Comparison of ENCODE assay signal across 8 mouse cellular contexts in the genomic region with DNA sequence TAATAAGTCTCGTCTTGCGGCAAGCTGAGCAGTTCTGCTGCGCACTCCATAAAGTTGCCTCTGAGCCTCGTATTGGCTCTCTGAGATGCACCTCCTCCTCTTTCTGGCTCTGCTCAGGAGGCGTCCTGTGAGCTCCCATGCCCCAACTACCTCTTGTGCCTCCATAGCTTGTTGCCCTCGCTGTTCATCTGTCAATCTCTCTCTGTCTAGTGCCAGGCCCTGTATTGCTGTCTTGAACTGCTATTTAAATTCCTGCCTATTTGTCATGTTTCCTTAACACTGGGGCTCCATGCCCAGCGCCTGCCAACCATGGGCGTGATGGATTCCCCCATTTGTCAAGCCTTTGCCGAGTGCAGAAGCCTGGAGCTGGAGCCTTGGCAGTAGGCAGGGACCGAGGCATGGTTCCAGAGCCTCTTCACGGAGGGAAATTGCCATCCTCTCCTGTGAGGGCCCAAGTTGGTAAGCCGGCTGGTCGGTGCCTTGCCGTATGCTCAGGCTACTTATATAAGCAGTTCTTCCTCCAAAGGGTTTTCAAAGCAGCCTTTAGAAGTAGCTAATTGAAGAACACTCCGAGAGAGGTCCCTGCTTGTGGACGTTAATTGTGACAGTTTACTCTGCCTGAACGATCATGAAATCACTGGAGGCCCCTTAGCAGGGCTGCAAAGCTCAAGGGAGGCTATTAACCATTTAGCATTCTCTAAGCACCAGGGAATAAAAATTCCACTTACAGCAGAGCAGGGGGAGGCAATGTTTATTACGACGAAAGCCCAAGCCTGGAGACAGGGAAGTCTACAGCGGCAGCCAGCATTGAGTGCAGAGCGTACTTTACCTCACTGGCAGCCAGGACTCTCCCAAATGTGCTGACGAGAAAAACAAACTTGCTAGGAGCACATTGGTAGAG. TPM values are rescaled to one million over a fixed set of nuclear protein-coding genes. Genes with fewer than 3 reads are reported as not detected.
A peak's percentile ranks its signal among the peaks of the same experiment; 100 is the strongest.
DNase-seq lines count a peak whose midpoint lies in the region; ATAC-seq and TF ChIP-seq lines count a peak whose summit lies in the region.

No protein-coding gene starts in this region.

- no peaks in the 10 kb centered on the region for H3K27me3 ChIP-seq in kidney, embryonic 14.5 days (ENCODE audit: control insufficient read depth, insufficient read depth, low read length)
- 0 out of 2 replicates have a peak, but pooled peaks cover 3% of the 10 kb centered on the region for H3K27me3 ChIP-seq in embryonic facial prominence, embryonic 13.5 days
- H3K27me3 ChIP-seq in hindbrain, postnatal 0 days (ENCODE audit: insufficient read depth, low read length), result no peaks in the 10 kb centered on the region
- peaks cover 14% of the 10 kb centered on the region; the same call in 1 of the 2 replicates for H3K27me3 ChIP-seq in limb, embryonic 12.5 days

- ATAC-seq in kidney, embryonic 14.5 days (ENCODE audit: low FRiP score, low TSS enrichment), result no peak
- ATAC-seq in embryonic facial prominence, embryonic 13.5 days (ENCODE audit: insufficient number of reproducible peaks, insufficient read depth, low FRiP score, low TSS enrichment, low read depth), result 0 out of 2 replicates have a peak, but pooled peaks have one; percentile 27
- peak; percentile 92 for ATAC-seq in hindbrain, postnatal 0 days
- peak; percentile 34 for ATAC-seq in limb, embryonic 12.5 days (ENCODE audit: insufficient number of reproducible peaks, insufficient read depth, low FRiP score, low TSS enrichment, low read depth)
- ATAC-seq in megakaryocyte progenitor cell, adult 5-6 weeks (replicated peaks; ENCODE audit: poor library complexity), result no peak

- H3K4me1 ChIP-seq in kidney, embryonic 14.5 days (ENCODE audit: control insufficient read depth, insufficient read depth, low read length), result peaks cover 11% of the 10 kb centered on the region
- H3K4me1 ChIP-seq in embryonic facial prominence, embryonic 13.5 days, result peaks cover 44% of the 10 kb centered on the region
- H3K4me1 ChIP-seq in hindbrain, postnatal 0 days (ENCODE audit: insufficient read depth, low read length), result peaks cover 19% of the 10 kb centered on the region
- peaks cover 41% of the 10 kb centered on the region for H3K4me1 ChIP-seq in limb, embryonic 12.5 days (replicated peaks)
- H3K4me1 ChIP-seq in olfactory bulb, adult 2 months (ENCODE audit: control insufficient read depth, insufficient read depth, low read length), result peaks cover 50% of the 10 kb centered on the region

- peak overlapping the region; percentile 23; the same call in 1 of the 2 replicates for H3K9ac ChIP-seq in kidney, embryonic 14.5 days (ENCODE audit: low read depth, low read length)
- H3K9ac ChIP-seq in embryonic facial prominence, embryonic 13.5 days, result peak overlapping the region; percentile 1; the same call in 1 of the 2 replicates
- H3K9ac ChIP-seq in hindbrain, postnatal 0 days (replicated peaks; ENCODE audit: low read length), result no peak overlapping the region
- 0 out of 2 replicates have a peak overlapping the region, but pooled peaks have one; percentile 27 for H3K9ac ChIP-seq in limb, embryonic 12.5 days (replicated peaks)

- no peak for TF ChIP-seq CTCF in hindbrain, postnatal 0 days (IDR thresholded peaks at IDR 0.05; ENCODE audit: low read depth)
- TF ChIP-seq CTCF in olfactory bulb, adult 2 months (IDR thresholded peaks at IDR 0.05; ENCODE audit: insufficient read depth, low read depth, low read length), result no peak

- H3K9me3 ChIP-seq in kidney, embryonic 14.5 days (ENCODE audit: control insufficient read depth, low read length), result no peaks in the 10 kb centered on the region
- no peaks in the 10 kb centered on the region for H3K9me3 ChIP-seq in embryonic facial prominence, embryonic 13.5 days
- no peaks in the 10 kb centered on the region for H3K9me3 ChIP-seq in hindbrain, postnatal 0 days (ENCODE audit: low read length)
- no peaks in the 10 kb centered on the region for H3K9me3 ChIP-seq in limb, embryonic 12.5 days

- WGBS in kidney, embryonic 14.5 days, result 22% methylated on average over 22 of the region's 22 CpGs
- 46% methylated on average over 22 of the region's 22 CpGs for WGBS in embryonic facial prominence, embryonic 13.5 days
- 22% methylated on average over 22 of the region's 22 CpGs for WGBS in hindbrain, postnatal 0 days
- 17% methylated on average over 22 of the region's 22 CpGs for WGBS in limb, embryonic 12.5 days
- WGBS in olfactory bulb, adult 2 months, result 36% methylated on average over 22 of the region's 22 CpGs

- no peak overlapping the region for H3K4me3 ChIP-seq in kidney, embryonic 14.5 days (ENCODE audit: low read length)
- no peak overlapping the region for H3K4me3 ChIP-seq in embryonic facial prominence, embryonic 13.5 days
- no peak overlapping the region for H3K4me3 ChIP-seq in hindbrain, postnatal 0 days (ENCODE audit: low read length)
- no peak overlapping the region; the same call in 1 of the 2 replicates for H3K4me3 ChIP-seq in limb, embryonic 12.5 days (replicated peaks)
- H3K4me3 ChIP-seq in olfactory bulb, adult 2 months (ENCODE audit: insufficient read depth, low read depth, low read length), result no peak overlapping the region

- H3K27ac ChIP-seq in kidney, embryonic 14.5 days (ENCODE audit: low read depth, low read length), result peak overlapping the region; percentile 30; the same call in 1 of the 2 replicates
- H3K27ac ChIP-seq in embryonic facial prominence, embryonic 13.5 days, result peak overlapping the region; percentile 64
- peak overlapping the region; percentile 69 for H3K27ac ChIP-seq in hindbrain, postnatal 0 days
- peak overlapping the region; percentile 87 for H3K27ac ChIP-seq in limb, embryonic 12.5 days
- H3K27ac ChIP-seq in olfactory bulb, adult 2 months (ENCODE audit: insufficient read depth, low read depth, low read length), result peak overlapping the region; percentile 59

- H3K36me3 ChIP-seq in kidney, embryonic 14.5 days (ENCODE audit: control insufficient read depth, insufficient read depth, low read length), result no peaks in the 10 kb centered on the region
- no peaks in the 10 kb centered on the region for H3K36me3 ChIP-seq in embryonic facial prominence, embryonic 13.5 days
- no peaks in the 10 kb centered on the region for H3K36me3 ChIP-seq in hindbrain, postnatal 0 days (ENCODE audit: insufficient read depth, low read length)
- H3K36me3 ChIP-seq in limb, embryonic 12.5 days, result no peaks in the 10 kb centered on the region

- no peak for DNase-seq in kidney, postnatal 10 days
- DNase-seq in hindbrain, postnatal 0 days (ENCODE audit: low spot score), result peak; percentile 91
- no peak for DNase-seq in thymus, postnatal 10 days (ENCODE audit: low spot score in 2 of 2)

- TF ChIP-seq POLR2A in olfactory bulb, adult 2 months (IDR thresholded peaks at IDR 0.05; ENCODE audit: insufficient read depth, low read depth, low read length), result no peak

- H3K4me2 ChIP-seq in kidney, embryonic 14.5 days (replicated peaks; ENCODE audit: low read depth, low read length), result peak overlapping the region; percentile 26
- no peak overlapping the region for H3K4me2 ChIP-seq in embryonic facial prominence, embryonic 13.5 days
- H3K4me2 ChIP-seq in hindbrain, postnatal 0 days (ENCODE audit: low read depth, low read length), result peak overlapping the region; percentile 19
- peak overlapping the region; percentile 46 for H3K4me2 ChIP-seq in limb, embryonic 12.5 days

RNA-seq across cellular contexts. Expression of a gene that starts 53.2 kb away (rescaled TPM):
- 42.0 and 45.7 TPM in 2 replicates for polyA plus RNA-seq in kidney, embryonic 14.5 days (2014; fragmentation: Nextera tagmentation; extraction: Ambion mirVana)
- 50.8 and 53.2 TPM in 2 replicates for polyA plus RNA-seq in embryonic facial prominence, embryonic 13.5 days (2015; fragmentation: Nextera tagmentation; extraction: Ambion mirVana)
- 71.0 and 71.9 TPM in 2 replicates for total RNA-seq in hindbrain, postnatal 0 days (2014; rRNA removed)
- polyA plus RNA-seq in hindbrain, postnatal 0 days (2015; fragmentation: Nextera tagmentation; extraction: Ambion mirVana), result 44.3 and 44.6 TPM in 2 replicates
- 38.7 and 43.3 TPM in 2 replicates for polyA plus RNA-seq in limb, embryonic 12.5 days (2016; fragmentation: Nextera tagmentation; extraction: Ambion mirVana)
- not detected in 2 replicates for polyA plus RNA-seq in olfactory bulb, adult 2 months (2012; ENCODE audit: insufficient read depth, insufficient read length, low replicate concordance, missing spikeins)
- 4.2 and 5.2 TPM in 2 replicates for total RNA-seq in megakaryocyte progenitor cell, adult 5-6 weeks (2015)
- 9.7 and 10.8 TPM in 2 replicates for total RNA-seq in megakaryocyte progenitor cell, adult 5-6 weeks (2017)

Comparison
In these comparisons a context has a peak if more than half of its experiments do, and no peak if none do; other contexts are left out.
1. ATAC-seq: peak in embryonic facial prominence, embryonic 13.5 days (single experiment), hindbrain, postnatal 0 days (single experiment) and limb, embryonic 12.5 days (single experiment); none in kidney, embryonic 14.5 days (single experiment) and megakaryocyte progenitor cell, adult 5-6 weeks (single experiment).
2. H3K27ac ChIP-seq: peak in every context shown above with its lines; median percentile 87 in limb, embryonic 12.5 days; 69 in hindbrain, postnatal 0 days; 64 in embryonic facial prominence, embryonic 13.5 days; 59 in olfactory bulb, adult 2 months; 30 in kidney, embryonic 14.5 days.